Mouse (Mus musculus): ENCODE measurements at regions not wholly inside any gene's neighbourhood (a gene's known extent, or its start where the extent isn't known, plus 50 kb on each side); places are given as distances from the start of the nearest gene placed in this dataset.
A peak's percentile ranks its signal among the peaks of the same experiment; 100 is the strongest.

DNA sequence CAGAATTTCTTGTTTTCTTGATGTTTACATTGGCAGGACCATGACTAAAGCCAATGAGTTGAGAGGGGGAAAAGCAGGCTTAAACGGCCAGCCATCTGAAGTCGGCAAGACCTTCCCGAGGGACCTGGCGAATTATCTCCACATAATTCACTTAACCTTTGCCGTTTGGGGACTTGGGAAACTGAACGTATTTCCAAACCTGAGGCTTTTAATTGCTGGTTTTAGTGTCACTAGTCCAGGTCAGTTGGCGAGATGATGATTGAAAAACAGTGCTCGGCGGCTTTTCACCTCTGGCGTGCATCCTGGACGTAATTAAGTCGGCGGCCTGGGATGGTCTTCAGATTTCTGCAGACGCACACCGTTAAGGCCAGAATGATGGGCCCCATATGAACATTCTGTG lies 66.9 kb upstream of the Atp5g3 start:
- no peak for DNase-seq

DNA sequence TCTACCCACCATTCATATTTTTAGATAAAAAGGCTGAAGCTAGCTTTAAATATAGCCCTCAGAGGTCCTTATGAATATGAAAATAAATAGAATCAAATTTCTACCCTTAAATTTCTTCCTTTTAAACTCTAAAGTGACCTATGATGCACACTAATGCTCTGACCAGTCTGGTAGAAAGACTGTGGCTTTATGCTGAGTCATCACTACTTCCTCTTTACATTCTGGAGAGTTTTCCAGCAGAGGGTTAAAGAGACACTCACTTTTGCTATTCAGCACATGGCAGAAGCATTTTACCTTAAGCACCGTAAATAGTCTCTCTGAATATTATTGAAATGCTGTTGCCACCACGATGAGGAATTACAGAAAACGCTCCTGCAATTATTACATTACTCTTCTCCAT lies 62.6 kb upstream of the Atp5g3 start:
- DNase-seq, result no peak

GRCm38 (mm10) chr2:73967618-73968017 lies 56.5 kb upstream of the Atp5g3 start:
- no peak for DNase-seq

DNA sequence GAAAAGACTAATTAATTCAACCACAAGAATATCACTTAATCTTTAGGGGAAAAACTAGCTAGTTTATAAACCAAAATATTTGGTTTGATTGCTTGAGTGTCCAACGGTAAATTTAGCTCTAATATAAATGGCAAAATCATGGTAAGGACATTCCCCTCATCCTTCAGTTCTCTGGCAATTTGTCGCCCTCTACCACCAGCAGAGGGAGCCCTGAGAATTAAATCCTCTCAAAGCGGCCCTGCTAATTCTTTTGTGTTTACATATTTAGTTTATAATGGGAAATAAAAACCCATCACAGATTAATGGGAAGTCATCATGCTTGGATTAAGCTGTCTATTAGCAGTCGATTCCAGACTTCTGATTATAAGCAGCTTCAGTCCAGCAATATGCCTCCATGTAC lies 54.5 kb upstream of the Atp5g3 start:
- DNase-seq, result peak; percentile 30
